Mouse (Mus musculus) ovary, postnatal 14 days (tissue): Measurements from ENCODE around the gene Skida1.

Source experiments
- DNase-seq: peaks from one replicate; pipeline ENCODE4 v3.0.0; 2022; ENCODE audit warnings: low spot score

The Skida1 gene

GRCm38 (mm10) chr2:18015581-18015980 lies 33.3 kb downstream of the Skida1 start:
- no peak for DNase-seq

GRCm38 (mm10) chr2:18012866-18013265 lies 36.0 kb downstream of the Skida1 start:
- DNase-seq: no peak

GRCm38 (mm10) chr2:18011226-18011625 lies 37.6 kb downstream of the Skida1 start:
- no peak for DNase-seq

- DNase-seq: no peak
Observed at GRCm38 (mm10) chr2:18005137-18005536, 43.7 kb downstream of the Skida1 start.

- no peak for DNase-seq
Observed at GRCm38 (mm10) chr2:18004286-18004685, 44.6 kb downstream of the Skida1 start.

- DNase-seq: no peak
Observed at GRCm38 (mm10) chr2:18002306-18002705, 46.5 kb downstream of the Skida1 start.

- DNase-seq: no peak
Observed at GRCm38 (mm10) chr2:17996858-17997257, 52.0 kb downstream of the Skida1 start, which contains the start of gene H2al2a. TSS of gene H2al2a (minus strand) at chr2:17996958.
